Mouse (Mus musculus): ENCODE measurements around the gene Gemin5. TPM values are rescaled to one million over a fixed set of nuclear protein-coding genes. Genes with fewer than 3 reads are reported as not detected.
A peak's percentile ranks its signal among the peaks of the same experiment; 100 is the strongest.
"Not testable (repeated sequence)": the region's sequence is repeated elsewhere in the genome, so short reads cannot be mapped to it uniquely, and the experiment has no call there.

The Gemin5 gene
- total RNA-seq (2015; ENCODE audit: low replicate concordance) (2.9 and 5.0 TPM in 2 replicates), total RNA-seq (2017; ENCODE audit: low replicate concordance) (4.3 and 6.5 TPM in 2 replicates)

DNA sequence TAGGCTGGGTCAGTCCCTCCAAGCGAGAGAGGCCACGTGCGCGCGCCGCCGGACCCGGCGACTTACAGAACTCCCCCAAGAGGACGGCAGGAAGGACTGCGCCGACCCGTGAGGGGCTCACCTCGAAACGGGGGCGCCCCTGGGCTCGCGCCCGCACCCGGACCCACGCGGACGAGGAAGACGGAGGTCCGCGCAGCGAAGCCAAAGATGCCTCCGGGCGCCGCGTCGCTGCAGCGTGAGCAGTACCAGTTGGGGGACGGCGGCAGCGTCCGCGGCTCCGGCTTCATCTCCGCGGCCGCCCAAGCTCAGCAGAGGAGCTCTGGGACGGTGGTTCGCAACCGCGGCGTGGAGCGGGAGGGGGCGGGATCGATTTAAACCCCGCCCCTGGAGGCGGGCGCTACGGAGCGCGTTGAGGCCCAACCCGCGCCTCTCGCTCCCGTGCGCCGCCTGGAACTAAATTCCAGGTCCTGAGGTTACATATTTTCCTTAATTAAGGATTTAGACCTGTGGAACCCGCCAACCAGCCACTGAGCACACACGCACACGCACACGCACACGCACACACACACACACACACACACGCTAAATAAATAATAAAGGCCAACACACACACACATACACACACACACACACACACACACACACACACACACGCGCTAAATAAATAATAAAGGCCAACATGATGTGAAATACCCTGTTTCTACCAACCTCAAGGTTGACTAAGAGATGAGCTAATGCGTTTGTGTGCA lies at the start of gene Gemin5:
TSS of gene Gemin5 (minus strand) at position 373 of the 749 bp plus-strand sequence.
- ATAC-seq (replicated peaks; ENCODE audit: low FRiP score, poor library complexity, severe bottlenecking) = peak; percentile 85

GRCm38 (mm10) chr11:58216823-58217222 lies 48.5 kb upstream of the Gemin5 start:
- no peak for ATAC-seq (replicated peaks; ENCODE audit: low FRiP score, poor library complexity, severe bottlenecking)

DNA sequence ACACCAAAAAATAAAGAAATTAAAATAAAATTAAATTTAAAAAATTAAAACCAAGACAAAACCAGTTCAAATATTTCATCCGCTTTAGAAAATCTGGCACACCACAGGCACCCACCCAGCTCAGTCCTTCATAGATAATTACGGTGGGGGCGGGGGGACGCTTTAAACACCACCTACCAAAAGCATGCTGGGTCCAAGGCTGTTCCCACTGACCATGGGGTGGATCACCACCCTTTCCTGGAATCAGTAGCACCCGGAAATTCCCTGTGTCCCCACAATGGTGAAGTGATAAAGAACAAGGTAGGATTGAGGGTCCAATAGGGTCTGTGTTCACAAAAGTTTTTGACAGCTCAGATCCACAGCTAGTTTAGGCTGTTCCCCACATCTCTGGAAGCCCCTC lies 47.5 kb upstream of the Gemin5 start:
- no peak for ATAC-seq (replicated peaks; ENCODE audit: low FRiP score, poor library complexity, severe bottlenecking)

DNA sequence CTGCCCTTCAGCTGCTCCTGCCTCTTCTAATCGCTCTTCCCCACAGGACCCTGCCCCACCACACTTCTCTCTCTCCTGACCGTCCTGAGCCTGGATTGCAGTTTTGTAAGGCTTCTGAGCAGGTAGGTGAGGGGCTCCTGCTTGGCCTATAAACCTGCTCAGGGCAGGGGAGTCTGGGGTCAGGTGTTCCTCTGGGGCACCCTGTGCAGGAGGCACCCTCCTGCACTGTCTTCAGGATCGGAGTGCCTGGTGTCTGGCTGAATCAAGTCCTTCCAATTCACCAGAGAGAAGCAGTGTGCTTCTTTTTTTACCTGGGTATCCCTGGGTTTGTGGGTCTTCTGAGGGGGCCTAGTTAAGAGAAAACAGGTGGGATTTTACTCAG lies 46.7 kb upstream of the Gemin5 start:
- ATAC-seq (replicated peaks; ENCODE audit: low FRiP score, poor library complexity, severe bottlenecking) = not testable (repeated sequence)

DNA sequence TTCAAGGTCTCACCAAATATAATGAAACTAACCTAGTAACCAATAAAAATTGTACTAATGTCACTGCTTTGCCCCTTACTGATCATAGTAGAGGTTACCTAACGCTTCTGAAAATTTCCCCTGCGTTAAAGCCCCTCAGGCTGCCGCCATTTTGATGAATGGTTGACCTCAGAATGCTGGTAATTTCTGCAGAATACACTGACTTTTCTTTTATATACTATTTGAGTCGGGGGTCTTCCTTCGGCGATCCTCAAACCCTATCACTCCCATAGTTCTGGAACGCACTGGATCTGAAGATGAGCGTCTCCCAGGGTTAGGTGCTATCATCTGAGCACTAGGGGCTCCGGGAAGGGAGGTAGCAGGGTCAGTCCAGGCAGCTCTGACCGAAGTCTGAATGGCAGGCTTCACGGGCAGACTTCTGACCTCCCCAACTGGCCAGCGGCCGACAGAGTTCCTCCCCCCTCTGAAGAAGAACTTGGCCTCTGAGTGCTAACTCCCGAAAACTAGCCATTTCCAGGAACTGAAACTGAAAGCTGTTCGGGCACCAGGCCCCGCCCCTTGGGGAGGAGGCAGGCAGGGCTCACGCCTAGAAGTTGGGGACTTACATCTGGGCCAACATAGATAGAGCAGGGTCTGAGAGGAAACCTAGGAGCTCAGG lies 46.2 kb upstream of the Gemin5 start:
- peak; percentile 95 for ATAC-seq (replicated peaks; ENCODE audit: low FRiP score, poor library complexity, severe bottlenecking)

- 0 out of 2 replicates have a peak, but pooled peaks have one; percentile 12 for ATAC-seq (replicated peaks; ENCODE audit: low FRiP score, poor library complexity, severe bottlenecking)
Measured at GRCm38 (mm10) chr11:58213673-58214342, 45.5 kb upstream of the Gemin5 start.

- no peak for ATAC-seq (replicated peaks; ENCODE audit: low FRiP score, poor library complexity, severe bottlenecking)
Measured at GRCm38 (mm10) chr11:58211682-58212067, 43.3 kb upstream of the Gemin5 start.

- no peak for ATAC-seq (replicated peaks; ENCODE audit: low FRiP score, poor library complexity, severe bottlenecking)
Measured at GRCm38 (mm10) chr11:58211062-58211681, 42.8 kb upstream of the Gemin5 start.

GRCm38 (mm10) chr11:58210321-58210886 lies 42.1 kb upstream of the Gemin5 start:
- ATAC-seq (replicated peaks; ENCODE audit: low FRiP score, poor library complexity, severe bottlenecking) = no peak

DNA sequence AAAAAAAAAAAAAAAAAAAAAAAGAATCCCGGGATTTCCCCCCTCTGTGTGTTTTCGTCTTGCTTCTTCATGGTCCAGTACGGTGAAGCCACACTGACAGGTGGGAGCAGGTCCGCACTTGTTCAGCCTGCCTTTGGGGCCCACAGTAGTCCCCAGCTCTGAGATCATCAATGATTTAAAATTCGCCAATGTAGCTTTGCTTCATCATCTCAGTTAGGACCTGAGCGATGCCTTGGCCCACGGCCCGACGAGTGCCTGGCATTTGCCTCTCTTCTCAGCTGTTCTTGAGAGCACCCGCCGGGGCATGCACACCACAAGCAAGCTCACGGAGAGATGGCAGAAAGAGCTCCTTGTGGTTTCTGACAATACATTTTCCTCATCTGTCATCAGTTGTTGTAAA lies 32.7 kb upstream of the Gemin5 start:
- no peak for ATAC-seq (replicated peaks; ENCODE audit: low FRiP score, poor library complexity, severe bottlenecking)

GRCm38 (mm10) chr11:58200226-58200625 lies 31.9 kb upstream of the Gemin5 start:
- ATAC-seq (replicated peaks; ENCODE audit: low FRiP score, poor library complexity, severe bottlenecking) = no peak

DNA sequence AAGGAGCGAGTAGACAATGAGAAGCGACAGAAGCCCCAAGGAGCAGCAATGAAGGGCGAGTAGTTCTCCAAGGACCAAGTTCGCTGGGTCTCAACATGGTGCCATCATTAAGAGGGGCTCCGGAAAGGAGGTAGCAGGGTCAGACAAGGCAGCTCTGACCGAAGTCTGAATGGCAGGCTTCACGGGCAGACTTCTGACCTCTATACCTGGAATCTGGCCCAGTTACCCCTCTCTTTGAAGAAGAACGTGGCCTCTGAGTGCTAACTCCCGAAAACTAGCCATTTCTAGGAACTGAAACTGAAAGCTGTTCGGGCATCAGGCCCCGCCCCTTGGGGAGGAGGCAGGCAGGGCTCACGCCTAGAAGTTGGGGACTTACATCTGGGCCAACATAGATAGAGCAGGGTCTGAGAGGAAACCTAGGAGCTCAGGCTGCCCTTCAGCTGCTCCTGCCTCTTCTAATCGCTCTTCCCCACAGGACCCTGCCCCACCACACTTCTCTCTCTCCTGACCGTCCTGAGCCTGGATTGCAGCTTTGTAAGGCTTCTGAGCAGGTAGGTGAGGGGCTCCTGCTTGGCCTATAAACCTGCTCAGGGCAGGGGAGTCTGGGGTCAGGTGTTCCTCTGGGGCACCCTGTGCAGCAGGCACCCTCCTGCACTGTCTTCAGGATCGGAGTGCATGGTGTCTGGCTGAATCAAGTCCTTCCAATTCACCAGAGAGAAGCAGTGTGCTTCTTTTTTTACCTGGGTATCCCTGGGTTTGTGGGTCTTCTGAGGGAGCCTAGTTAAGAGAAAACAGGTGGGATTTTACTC lies 31.1 kb upstream of the Gemin5 start, which contains the start of the genes Igtp and Irgm2:
TSS of gene Igtp (plus strand) at position 328 of the 809 bp plus-strand sequence.
TSS of gene Irgm2 (plus strand) at position 390 of the 809 bp plus-strand sequence.
- ATAC-seq (replicated peaks; ENCODE audit: low FRiP score, poor library complexity, severe bottlenecking) = peak; percentile 98

- no peak for ATAC-seq (replicated peaks; ENCODE audit: low FRiP score, poor library complexity, severe bottlenecking)
Measured at GRCm38 (mm10) chr11:58198663-58199062, 30.3 kb upstream of the Gemin5 start.

DNA sequence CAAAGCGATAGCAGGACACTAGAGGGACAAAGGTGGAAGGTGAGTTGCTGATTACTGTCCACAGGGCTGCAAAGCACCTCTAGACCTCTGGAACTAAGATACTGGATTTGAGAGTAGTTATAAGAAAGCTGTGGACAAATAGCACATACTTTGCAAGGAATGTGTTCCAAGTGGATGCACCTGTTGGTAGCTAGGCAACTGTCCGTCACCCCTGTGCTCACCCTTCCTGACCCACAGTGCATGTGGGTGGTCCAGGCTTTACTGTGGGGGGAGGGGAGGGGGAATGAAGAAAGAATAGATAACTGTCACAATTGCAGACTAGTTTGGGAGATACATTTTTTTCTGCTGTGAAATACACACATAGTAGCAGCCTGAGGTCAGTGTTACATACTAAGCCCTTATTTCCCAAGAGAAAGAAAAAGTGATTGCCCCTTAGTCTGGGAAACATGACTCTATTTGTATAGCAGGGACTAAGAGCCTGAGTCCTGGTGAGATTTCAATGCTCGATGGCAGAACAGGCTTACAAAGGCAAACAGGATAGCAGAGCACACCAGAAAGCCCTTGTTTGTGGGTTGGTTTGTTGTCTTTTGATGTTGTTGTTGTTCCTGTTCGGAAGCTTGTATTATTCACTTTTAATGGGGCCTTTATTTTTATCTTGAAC lies 25.7 kb upstream of the Gemin5 start:
- no peak for ATAC-seq (replicated peaks; ENCODE audit: low FRiP score, poor library complexity, severe bottlenecking)

GRCm38 (mm10) chr11:58193326-58193725 lies 25.0 kb upstream of the Gemin5 start:
- ATAC-seq (replicated peaks; ENCODE audit: low FRiP score, poor library complexity, severe bottlenecking) = no peak

GRCm38 (mm10) chr11:58189675-58190074 lies 21.3 kb upstream of the Gemin5 start:
- ATAC-seq (replicated peaks; ENCODE audit: low FRiP score, poor library complexity, severe bottlenecking) = no peak

DNA sequence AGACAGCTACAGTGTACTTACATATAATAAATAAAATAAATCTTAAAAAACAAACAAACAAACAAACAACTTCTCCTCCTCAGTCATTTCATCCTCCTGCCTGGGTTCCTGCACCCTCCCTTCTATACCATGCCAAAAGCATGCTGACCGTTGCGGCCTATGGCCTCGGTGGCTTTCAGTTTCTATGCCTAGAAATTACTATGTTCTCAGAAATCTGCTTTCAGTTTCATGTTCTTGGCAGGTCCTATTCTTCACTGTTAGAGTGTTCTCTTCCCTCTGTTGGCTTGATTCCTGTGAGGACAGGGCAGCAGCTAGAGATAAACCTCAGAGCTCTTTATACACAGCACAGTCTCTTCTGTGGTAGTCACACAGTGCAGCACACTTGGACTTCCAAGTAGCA lies 15.2 kb upstream of the Gemin5 start:
- no peak for ATAC-seq (replicated peaks; ENCODE audit: low FRiP score, poor library complexity, severe bottlenecking)

DNA sequence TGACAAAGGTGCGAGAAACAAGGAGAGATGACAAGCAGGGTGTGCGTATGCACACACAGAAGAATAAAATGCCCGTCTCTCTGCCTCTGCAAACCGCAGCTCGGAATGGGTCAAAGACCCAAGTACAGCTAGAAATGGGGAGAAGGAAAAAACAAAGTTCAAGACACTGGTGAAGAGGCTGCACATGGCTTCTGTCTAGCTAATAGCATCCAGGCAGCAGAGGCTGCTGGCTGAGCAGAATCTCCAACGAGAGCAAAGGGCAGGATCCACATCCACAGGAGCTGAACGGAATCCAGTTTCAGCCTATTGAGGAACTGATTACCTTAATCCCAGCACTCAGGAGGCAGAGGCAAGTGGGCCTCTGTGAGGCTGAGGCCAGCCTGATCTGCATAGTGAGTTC lies 12.4 kb upstream of the Gemin5 start:
- no peak for ATAC-seq (replicated peaks; ENCODE audit: low FRiP score, poor library complexity, severe bottlenecking)
